Mouse (Mus musculus) intestine, postnatal 0 days (tissue): ENCODE data around the gene Slc39a11. TPM values are rescaled to one million over a fixed set of nuclear protein-coding genes. Genes with fewer than 3 reads are reported as not detected.
A peak's percentile ranks its signal among the peaks of the same experiment; 100 is the strongest.

ENCODE experiments used
- ATAC-seq: fragments of 200-750 bp; cut with Nextera tagmentation; 2 replicates; pipeline ENCODE4 v1.8.0; 2017; ENCODE audit warnings: mild to moderate bottlenecking, moderate TSS enrichment, moderate library complexity
- H3K27ac ChIP-seq: fragments of 300-500 bp; sonication (generic); 2 replicates; pipeline ENCODE4 v1.5.1; 2014; ENCODE audit warnings: mild to moderate bottlenecking, low read depth, low read length, moderate library complexity
- H3K27me3 ChIP-seq: fragments of 300-500 bp; sonication (generic); replicated peaks from 2 replicates; pipeline ENCODE4 v1.6.1; 2014; ENCODE audit warnings: low read length, mixed read lengths; ENCODE audit not compliant: control insufficient read depth, insufficient read depth
- H3K36me3 ChIP-seq: fragments of 300-500 bp; sonication (generic); 2 replicates; pipeline ENCODE4 v1.6.1; 2014; ENCODE audit warnings: mild to moderate bottlenecking, moderate library complexity; ENCODE audit not compliant: control insufficient read depth, insufficient read depth
- H3K4me1 ChIP-seq: fragments of 300-500 bp; sonication (generic); replicated peaks from 2 replicates; pipeline ENCODE4 v1.6.1; 2014; ENCODE audit warnings: antibody characterized with exemption, low read length, mixed read lengths; ENCODE audit not compliant: control insufficient read depth, insufficient read depth
- H3K4me2 ChIP-seq: fragments of 300-500 bp; sonication (generic); replicated peaks from 2 replicates; pipeline ENCODE4 v1.6.1; 2014; ENCODE audit warnings: low read depth, mild to moderate bottlenecking, moderate library complexity
- H3K4me3 ChIP-seq: fragments of 300-500 bp; sonication (generic); 2 replicates; pipeline ENCODE4 v1.5.1; 2014; ENCODE audit warnings: low read depth, low read length
- H3K9ac ChIP-seq: fragments of 300-500 bp; sonication (generic); 2 replicates; pipeline ENCODE4 v1.6.1; 2014; ENCODE audit warnings: mild to moderate bottlenecking, low read depth, low read length
- H3K9me3 ChIP-seq: fragments of 300-500 bp; sonication (generic); 2 replicates; pipeline ENCODE4 v1.6.1; 2016; ENCODE audit warnings: mixed run types; ENCODE audit not compliant: control insufficient read depth
- CTCF ChIP-seq: sonication (generic); IDR thresholded peaks from 2 replicates; pipeline ENCODE4 v1.5.1; 2016; ENCODE audit warnings: low read depth, mild to moderate bottlenecking, control low read depth, antibody characterized with exemption, moderate library complexity
- WGBS: fragments of 180-500 bp; shearing (Covaris S2); extraction: QIAGEN DNeasy Blood & Tissue Kit; methylation state at CpG from one replicate; pipeline ENCODE4 v1.1.7; 2014; 5-methylcytosine and 5-hydroxymethylcytosine counted together
- polyA plus RNA-seq: library from polyadenylated mRNA; unstranded; fragments of >200 nt; fragmentation: Nextera tagmentation; extraction: Ambion mirVana; gene quantifications from 2 replicates; pipeline ENCODE4 v1.2.1, GENCODE M21; 2015

The Slc39a11 gene
- polyA plus RNA-seq, 1 experiment from 2014 or later: 50.7 TPM

DNA sequence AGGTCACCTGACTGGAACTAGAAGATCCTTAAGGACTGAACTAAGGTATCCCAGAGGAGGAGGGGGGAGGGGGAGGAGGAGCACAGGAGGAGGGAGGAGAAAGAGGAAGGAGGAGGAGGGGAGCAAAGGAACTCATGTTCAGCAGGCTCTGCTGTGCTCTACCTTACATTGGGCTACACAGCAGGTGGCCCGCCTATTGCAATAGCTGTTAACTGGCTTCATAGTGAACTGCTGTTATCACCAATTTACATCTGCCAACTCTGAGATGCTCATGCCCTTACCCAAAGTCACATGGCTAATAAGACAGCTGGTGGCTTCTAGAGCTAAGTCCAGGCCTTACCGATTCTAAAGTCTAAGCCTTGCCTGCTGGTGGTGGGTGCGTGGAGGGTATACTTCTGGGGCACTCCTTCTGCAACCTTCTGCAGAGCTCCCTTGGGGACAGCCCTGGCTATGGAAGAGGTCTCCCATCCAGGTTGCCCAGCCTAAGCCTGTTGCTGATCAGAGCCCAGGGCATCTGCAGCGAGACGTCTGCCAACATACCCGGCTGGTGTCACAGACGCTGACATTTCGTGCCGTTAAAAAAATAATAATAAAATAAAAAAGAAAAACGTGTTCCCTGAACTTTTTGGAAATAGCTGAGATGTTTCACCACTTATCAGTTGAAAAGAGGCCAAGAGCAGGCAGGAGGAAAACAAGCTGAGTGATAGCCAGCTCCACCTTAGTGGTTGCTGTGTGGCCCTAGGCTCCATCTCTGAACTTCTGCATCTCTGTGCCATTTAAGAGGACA, 289.6 kb downstream of the Slc39a11 start:
- Histone ChIP-seq H3K4me1 (no peaks in the 10 kb centered on the region), H3K9me3 (no peaks in the 10 kb centered on the region), H3K4me3 (no peak overlapping the region), H3K27me3 (no peaks in the 10 kb centered on the region), H3K9ac (no peak overlapping the region), H3K4me2 (no peak overlapping the region), H3K27ac (no peak overlapping the region), H3K36me3 (no peaks in the 10 kb centered on the region)
- no peak for ATAC-seq
- TF ChIP-seq CTCF: no peak
- 93% methylated on average over 10 of the region's 10 CpGs for WGBS

DNA sequence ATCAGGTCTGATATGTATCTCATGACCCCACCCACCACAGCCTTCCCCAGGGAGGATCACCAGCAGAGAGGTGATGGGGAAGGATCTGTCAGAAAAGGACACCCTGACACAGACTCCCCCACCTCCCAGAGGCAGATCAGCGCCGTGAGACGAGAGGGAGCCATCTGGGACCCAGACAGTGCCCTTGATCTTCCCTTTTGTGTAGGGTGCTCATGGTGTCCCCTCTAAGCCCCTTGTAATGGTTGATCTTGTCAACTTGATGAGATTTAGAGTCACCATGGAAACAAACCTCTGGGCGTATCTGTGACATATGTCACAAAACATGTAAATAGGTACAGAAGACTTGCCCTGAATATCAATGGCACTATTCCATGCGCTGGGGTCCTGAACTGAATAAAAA, 293.9 kb downstream of the Slc39a11 start:
- H3K4me1 ChIP-seq: no peaks in the 10 kb centered on the region
- H3K4me3 ChIP-seq: no peak overlapping the region
- no peaks in the 10 kb centered on the region for H3K27me3 ChIP-seq
- no peaks in the 10 kb centered on the region for H3K9me3 ChIP-seq
- no peak overlapping the region for H3K9ac ChIP-seq
- 90% methylated on average over 5 of the region's 5 CpGs for WGBS
- H3K4me2 ChIP-seq: no peak overlapping the region
- H3K27ac ChIP-seq: no peak overlapping the region
- H3K36me3 ChIP-seq: no peaks in the 10 kb centered on the region
- no peak for ATAC-seq
- no peak for TF ChIP-seq CTCF

- no peak for ATAC-seq
- TF ChIP-seq CTCF: no peak
- Histone ChIP-seq H3K4me3 (no peak overlapping the region), H3K9ac (no peak overlapping the region), H3K4me2 (no peak overlapping the region), H3K4me1 (no peaks in the 10 kb centered on the region), H3K27me3 (no peaks in the 10 kb centered on the region), H3K9me3 (0 out of 2 replicates have a peak, but pooled peaks cover 7% of the 10 kb centered on the region), H3K27ac (no peak overlapping the region), H3K36me3 (no peaks in the 10 kb centered on the region)
- 31% methylated on average over 10 of the region's 12 CpGs for WGBS
These were observed 297.6 kb downstream of the Slc39a11 start for GRCm38 (mm10) chr11:113352085-113352815.

DNA sequence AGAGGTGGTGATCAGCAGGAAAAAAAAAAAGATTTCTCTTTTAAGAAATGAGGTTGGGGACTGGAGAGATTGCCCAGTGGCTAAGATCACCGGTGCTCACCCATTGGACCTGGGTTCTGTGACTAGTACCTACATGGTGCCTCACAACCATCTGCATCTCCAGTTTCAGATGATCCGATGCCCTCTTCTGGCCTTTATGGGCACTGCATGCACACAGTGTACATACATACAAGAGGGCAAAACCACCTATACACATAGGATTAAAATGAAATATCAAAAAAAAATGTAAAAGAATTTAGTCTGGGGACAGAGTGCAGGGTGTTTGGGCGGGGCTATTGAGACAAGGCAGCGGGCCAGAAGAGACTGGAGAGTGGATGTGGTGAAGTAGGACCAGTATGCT, 299.3 kb downstream of the Slc39a11 start:
- H3K4me2 ChIP-seq: no peak overlapping the region
- H3K4me1 ChIP-seq: no peaks in the 10 kb centered on the region
- ATAC-seq: no peak
- 88% methylated on average over 4 of the region's 4 CpGs for WGBS
- H3K9ac ChIP-seq: no peak overlapping the region
- no peak overlapping the region for H3K27ac ChIP-seq
- no peaks in the 10 kb centered on the region for H3K27me3 ChIP-seq
- no peak overlapping the region for H3K4me3 ChIP-seq
- peak; percentile 36 for TF ChIP-seq CTCF
- 0 out of 2 replicates have a peak, but pooled peaks cover 7% of the 10 kb centered on the region for H3K9me3 ChIP-seq
- H3K36me3 ChIP-seq: no peaks in the 10 kb centered on the region

DNA sequence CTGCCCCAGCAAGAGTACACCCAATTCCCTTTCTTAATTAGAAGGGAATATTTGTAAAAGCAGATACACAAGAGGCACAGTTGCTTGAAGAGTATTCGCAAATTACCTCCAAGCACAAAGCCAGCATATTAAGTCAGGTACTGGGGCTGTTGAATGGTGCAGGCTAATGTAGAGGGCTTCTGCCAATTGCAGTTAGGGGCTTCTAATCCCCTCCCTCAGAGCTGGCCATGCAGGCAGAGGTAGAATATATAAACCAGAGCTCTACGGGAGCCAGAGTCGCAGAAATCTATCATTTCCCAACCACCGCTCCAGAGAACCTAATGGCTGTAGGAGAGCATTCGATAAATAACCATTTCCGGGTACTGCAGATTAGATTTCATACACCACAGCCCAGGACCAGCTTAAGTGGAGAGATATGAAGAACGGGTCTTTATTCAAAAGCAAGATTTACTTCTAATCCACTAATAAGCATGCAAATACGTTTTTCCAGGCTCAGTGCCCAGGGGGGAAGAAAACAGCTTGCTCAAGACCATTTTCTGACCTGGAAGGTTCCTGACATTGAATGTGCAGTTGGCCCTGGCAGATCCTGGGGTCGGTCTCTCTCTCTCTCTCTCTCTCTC, 302.9 kb downstream of the Slc39a11 start:
- Histone ChIP-seq H3K36me3 (no peaks in the 10 kb centered on the region), H3K9me3 (0 out of 2 replicates have a peak, but pooled peaks cover 7% of the 10 kb centered on the region), H3K4me2 (no peak overlapping the region), H3K4me1 (no peaks in the 10 kb centered on the region), H3K4me3 (no peak overlapping the region), H3K27me3 (no peaks in the 10 kb centered on the region), H3K27ac (no peak overlapping the region), H3K9ac (no peak overlapping the region)
- no peak for TF ChIP-seq CTCF
- no peak for ATAC-seq
- 67% methylated on average over 9 of the region's 9 CpGs for WGBS

GRCm38 (mm10) chr11:113339770-113340169, 310.1 kb downstream of the Slc39a11 start:
- WGBS: 76% methylated on average over 8 of the region's 8 CpGs
- TF ChIP-seq CTCF: no peak
- Histone ChIP-seq H3K27me3 (no peaks in the 10 kb centered on the region), H3K27ac (no peak overlapping the region), H3K36me3 (no peaks in the 10 kb centered on the region), H3K9ac (no peak overlapping the region), H3K9me3 (no peaks in the 10 kb centered on the region), H3K4me3 (no peak overlapping the region), H3K4me1 (no peaks in the 10 kb centered on the region), H3K4me2 (no peak overlapping the region)
- ATAC-seq: no peak
